Mouse (Mus musculus): ENCODE measurements around the gene Fam53b.
"Not testable (repeated sequence)": the region's sequence is repeated elsewhere in the genome, so short reads cannot be mapped to it uniquely, and the experiment has no call there.

The Fam53b gene

GRCm38 (mm10) chr7:132672481-132672959 is 141.2 kb downstream of the Fam53b start:
- DNase-seq, result peak; percentile 66 to 69

- no peak for DNase-seq
These were observed 142.9 kb downstream of the Fam53b start for GRCm38 (mm10) chr7:132670863-132671165.

- DNase-seq, result no peak
These were observed 143.5 kb downstream of the Fam53b start for GRCm38 (mm10) chr7:132669999-132670862.

- no peak for DNase-seq
These were observed 145.1 kb downstream of the Fam53b start for GRCm38 (mm10) chr7:132668604-132669003.

GRCm38 (mm10) chr7:132666516-132666915 is 147.2 kb downstream of the Fam53b start:
- DNase-seq, result no peak

- no peak for DNase-seq
These were observed 147.9 kb downstream of the Fam53b start for GRCm38 (mm10) chr7:132665664-132666382.

GRCm38 (mm10) chr7:132664815-132665214 is 148.9 kb downstream of the Fam53b start:
- no peak for DNase-seq

GRCm38 (mm10) chr7:132662831-132663230 is 150.9 kb downstream of the Fam53b start:
- DNase-seq, result not testable (repeated sequence)
